Mouse (Mus musculus): ENCODE measurements around the gene Fars2.

DNA sequence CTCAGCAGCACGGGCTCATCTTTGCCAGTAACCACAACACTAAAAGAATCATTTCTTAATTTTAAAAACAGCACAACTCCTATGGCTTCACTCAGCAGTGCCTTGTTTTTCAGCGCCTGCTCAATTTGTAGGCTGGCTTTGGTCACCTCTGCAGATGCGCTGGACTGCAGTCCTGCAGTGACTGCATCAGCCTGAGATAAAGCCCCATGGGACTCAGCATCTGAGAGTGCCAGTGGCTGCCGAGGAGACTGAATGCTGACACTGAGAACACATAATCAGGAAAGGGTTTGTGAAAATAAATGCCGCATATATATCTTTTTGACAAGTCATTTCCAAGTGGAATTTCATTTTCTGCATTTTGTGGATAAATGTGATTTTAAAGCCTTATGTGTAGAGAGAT is 268.9 kb downstream of the Fars2 start:
- TF ChIP-seq POLR2A (IDR thresholded peaks at IDR 0.05; ENCODE audit: borderline replicate concordance, extremely low read depth, low read depth, low read length) (no peak), CTCF (IDR thresholded peaks at IDR 0.05; ENCODE audit: insufficient read depth, low read length) (no peak)
